Mouse (Mus musculus) lung, embryonic 15.5 days (tissue): ENCODE measurements at regions not wholly inside any gene's neighbourhood (a gene's known extent, or its start where the extent isn't known, plus 50 kb on each side); places are given as distances from the start of the nearest gene placed in this dataset.
"Not testable (repeated sequence)": the region's sequence is repeated elsewhere in the genome, so short reads cannot be mapped to it uniquely, and the experiment has no call there.

Experiments
- ATAC-seq: fragments of 200-750 bp; cut with Nextera tagmentation; 2 replicates; pipeline ENCODE4 v1.8.0; 2017; ENCODE audit warnings: moderate number of reproducible peaks, borderline replicate concordance; ENCODE audit not compliant: low FRiP score, low TSS enrichment; ENCODE audit errors: extremely low read depth
- H3K27ac ChIP-seq: fragments of 300-500 bp; sonication (generic); 2 replicates; pipeline ENCODE4 v1.5.1; 2015; ENCODE audit warnings: moderate library complexity, mild to moderate bottlenecking, inconsistent platforms
- H3K27me3 ChIP-seq: fragments of 300-500 bp; sonication (generic); 2 replicates; pipeline ENCODE4 v1.6.1; 2015; ENCODE audit warnings: inconsistent platforms
- H3K36me3 ChIP-seq: fragments of 300-500 bp; sonication (generic); 2 replicates; pipeline ENCODE4 v1.6.1; 2015; ENCODE audit warnings: inconsistent platforms
- H3K4me1 ChIP-seq: fragments of 300-500 bp; sonication (generic); 2 replicates; pipeline ENCODE4 v1.6.1; 2015; ENCODE audit warnings: inconsistent platforms
- H3K4me2 ChIP-seq: fragments of 300-500 bp; sonication (generic); 2 replicates; pipeline ENCODE4 v1.6.1; 2015; ENCODE audit warnings: inconsistent platforms, mild to moderate bottlenecking, moderate library complexity
- H3K4me3 ChIP-seq: fragments of 300-500 bp; sonication (generic); 2 replicates; pipeline ENCODE4 v1.5.1; 2015; ENCODE audit warnings: mild to moderate bottlenecking, inconsistent platforms
- H3K9ac ChIP-seq: fragments of 300-500 bp; sonication (generic); 2 replicates; pipeline ENCODE4 v1.6.1; 2015; ENCODE audit warnings: inconsistent platforms
- H3K9me3 ChIP-seq: fragments of 300-500 bp; sonication (generic); 2 replicates; pipeline ENCODE4 v1.6.1; 2016; ENCODE audit warnings: inconsistent platforms
- WGBS: fragments of 180-500 bp; shearing (Covaris S2); methylation state at CpG from one replicate; pipeline ENCODE4 v1.1.7; 2015; 5-methylcytosine and 5-hydroxymethylcytosine counted together

GRCm38 (mm10) chr1:177346540-177346939, 88.5 kb upstream of the Akt3 start:
- Histone ChIP-seq H3K27ac (no peak overlapping the region), H3K4me3 (no peak overlapping the region), H3K4me2 (no peak overlapping the region), H3K27me3 (no peaks in the 10 kb centered on the region), H3K4me1 (no peaks in the 10 kb centered on the region), H3K9me3 (no peaks in the 10 kb centered on the region), H3K9ac (no peak overlapping the region), H3K36me3 (no peaks in the 10 kb centered on the region)
- no peak for ATAC-seq
- 54% methylated on average over 6 of the region's 6 CpGs for WGBS

DNA sequence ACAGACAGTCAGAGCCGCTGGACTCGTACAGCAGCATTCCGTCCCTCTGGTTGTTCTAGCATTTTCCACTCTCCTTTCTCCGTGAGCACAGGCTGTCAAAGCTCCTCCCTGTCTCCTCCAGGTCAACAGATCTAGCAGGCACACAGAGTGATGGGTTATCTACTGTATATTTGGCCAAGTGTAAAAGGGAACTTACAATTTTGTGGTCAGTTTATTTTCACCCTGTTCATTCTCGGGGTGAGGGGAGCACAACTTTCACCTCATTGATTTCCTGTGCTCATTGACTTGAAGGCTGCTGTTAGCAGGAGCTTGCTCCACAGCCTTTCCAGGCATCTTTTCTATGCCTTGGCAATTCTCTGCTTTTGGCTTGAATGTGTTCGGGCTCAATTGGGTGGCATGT, 87.5 kb upstream of the Akt3 start:
- Histone ChIP-seq H3K9me3 (no peaks in the 10 kb centered on the region), H3K27ac (no peak overlapping the region), H3K4me3 (no peak overlapping the region), H3K9ac (no peak overlapping the region), H3K4me1 (no peaks in the 10 kb centered on the region), H3K27me3 (no peaks in the 10 kb centered on the region), H3K4me2 (no peak overlapping the region), H3K36me3 (no peaks in the 10 kb centered on the region)
- WGBS: 64% methylated on average over 6 of the region's 6 CpGs
- ATAC-seq: no peak

GRCm38 (mm10) chr1:177343949-177344348, 85.9 kb upstream of the Akt3 start:
- ATAC-seq: no peak
- 77% methylated on average over 4 of the region's 4 CpGs for WGBS
- H3K9me3 ChIP-seq: no peaks in the 10 kb centered on the region

DNA sequence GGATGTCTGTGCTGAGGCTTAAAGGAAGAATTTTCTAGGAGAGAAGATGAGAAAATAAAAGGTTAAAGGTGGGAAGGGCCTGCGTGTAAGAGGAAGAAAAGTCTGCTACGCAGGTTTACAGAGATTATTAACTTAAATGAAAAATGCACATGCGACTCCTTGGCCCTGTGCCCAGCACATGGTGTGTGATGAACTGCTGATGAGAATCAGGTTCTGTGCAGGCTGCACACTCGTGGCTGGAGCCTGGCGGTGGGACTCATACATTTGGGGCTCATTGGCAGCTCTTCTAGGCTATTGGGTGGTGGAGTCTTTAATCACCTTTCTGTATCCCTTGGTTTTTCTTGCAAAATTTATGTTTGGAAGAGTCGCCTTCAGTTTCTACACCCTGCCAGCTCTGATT, 85.1 kb upstream of the Akt3 start:
- H3K9me3 ChIP-seq: no peaks in the 10 kb centered on the region
- ATAC-seq: no peak
- H3K4me3 ChIP-seq: no peak overlapping the region
- no peaks in the 10 kb centered on the region for H3K36me3 ChIP-seq
- no peak overlapping the region for H3K4me2 ChIP-seq
- H3K4me1 ChIP-seq: peaks cover 7% of the 10 kb centered on the region; the same call in 1 of the 2 replicates
- 11% methylated on average over 6 of the region's 6 CpGs for WGBS
- no peaks in the 10 kb centered on the region for H3K27me3 ChIP-seq
- H3K27ac ChIP-seq: no peak overlapping the region
- no peak overlapping the region for H3K9ac ChIP-seq

More at GRCm38 (mm10) chr1:177343949-177344348, 85.9 kb upstream of the Akt3 start:
- H3K4me2 ChIP-seq: no peak overlapping the region
- H3K9ac ChIP-seq: no peak overlapping the region
- H3K36me3 ChIP-seq: no peaks in the 10 kb centered on the region
- peaks cover 2% of the 10 kb centered on the region; the same call in 1 of the 2 replicates for H3K4me1 ChIP-seq
- no peak overlapping the region for H3K4me3 ChIP-seq
- no peaks in the 10 kb centered on the region for H3K27me3 ChIP-seq
- H3K27ac ChIP-seq: no peak overlapping the region

DNA sequence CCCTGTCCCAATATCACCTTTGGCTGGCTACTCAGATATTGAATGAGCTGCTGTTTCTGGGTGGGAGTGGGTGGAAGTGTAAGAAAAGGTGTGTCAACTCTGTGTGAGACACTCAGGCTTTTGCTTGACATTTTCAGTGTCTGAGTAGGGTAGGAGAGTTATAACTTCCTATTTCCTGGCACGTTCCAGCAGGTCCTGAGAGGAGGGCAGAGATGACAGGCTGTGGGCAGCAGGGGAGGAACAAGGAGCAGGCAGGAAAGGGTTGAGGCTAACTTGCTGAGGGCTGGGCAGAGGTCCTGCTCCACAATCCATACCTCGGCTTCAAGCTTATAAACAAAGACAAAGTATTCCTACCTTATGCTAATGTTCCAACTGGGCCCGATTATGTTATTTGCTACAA, 82.2 kb upstream of the Akt3 start:
- no peak overlapping the region for H3K4me3 ChIP-seq
- H3K4me1 ChIP-seq: peaks cover 14% of the 10 kb centered on the region; the same call in 1 of the 2 replicates
- no peaks in the 10 kb centered on the region for H3K36me3 ChIP-seq
- H3K9ac ChIP-seq: no peak overlapping the region
- H3K27me3 ChIP-seq: no peaks in the 10 kb centered on the region
- 58% methylated on average over 3 of the region's 3 CpGs for WGBS
- H3K9me3 ChIP-seq: no peaks in the 10 kb centered on the region
- no peak overlapping the region for H3K4me2 ChIP-seq
- no peak overlapping the region for H3K27ac ChIP-seq
- ATAC-seq: no peak

GRCm38 (mm10) chr1:177339207-177339787, 81.3 kb upstream of the Akt3 start:
- peak overlapping the region; percentile 47 for H3K4me3 ChIP-seq
- peak overlapping the region; percentile 84 for H3K27ac ChIP-seq
- not testable (repeated sequence) for ATAC-seq, H3K36me3 ChIP-seq, H3K9me3 ChIP-seq, H3K27me3 ChIP-seq
- WGBS: 59% methylated on average over 12 of the region's 13 CpGs
- H3K4me2 ChIP-seq: peak overlapping the region; percentile 80
- peaks cover 14% of the 10 kb centered on the region; the same call in 1 of the 2 replicates for H3K4me1 ChIP-seq
- H3K9ac ChIP-seq: peak overlapping the region; percentile 38; the same call in 1 of the 2 replicates

- WGBS: 5% methylated on average over 32 of the region's 32 CpGs
- Histone ChIP-seq H3K27me3 (no peaks in the 10 kb centered on the region), H3K4me2 (peak overlapping the region; percentile 80), H3K4me3 (peak overlapping the region; percentile 47), H3K4me1 (peaks cover 14% of the 10 kb centered on the region; the same call in 1 of the 2 replicates), H3K9ac (peak overlapping the region; percentile 38), H3K9me3 (no peaks in the 10 kb centered on the region), H3K27ac (peak overlapping the region; percentile 84), H3K36me3 (no peaks in the 10 kb centered on the region)
- peak; percentile 74 for ATAC-seq
These were observed 80.6 kb upstream of the Akt3 start for GRCm38 (mm10) chr1:177338466-177339206.

- ATAC-seq: no peak
- no peaks in the 10 kb centered on the region for H3K36me3 ChIP-seq
- no peaks in the 10 kb centered on the region for H3K9me3 ChIP-seq
- H3K9ac ChIP-seq: no peak overlapping the region
- H3K4me1 ChIP-seq: peaks cover 14% of the 10 kb centered on the region; the same call in 1 of the 2 replicates
- H3K4me3 ChIP-seq: no peak overlapping the region
- H3K27me3 ChIP-seq: no peaks in the 10 kb centered on the region
- 0 out of 2 replicates have a peak overlapping the region, but pooled peaks have one; percentile 84 for H3K27ac ChIP-seq
- H3K4me2 ChIP-seq: no peak overlapping the region
These were observed 79.8 kb upstream of the Akt3 start for GRCm38 (mm10) chr1:177337756-177338155.

- H3K4me1 ChIP-seq: peaks cover 14% of the 10 kb centered on the region; the same call in 1 of the 2 replicates
- H3K4me3 ChIP-seq: no peak overlapping the region
- no peak overlapping the region for H3K27ac ChIP-seq
- no peaks in the 10 kb centered on the region for H3K27me3 ChIP-seq
- no peaks in the 10 kb centered on the region for H3K9me3 ChIP-seq
- ATAC-seq: no peak
- no peak overlapping the region for H3K4me2 ChIP-seq
- WGBS: 84% methylated on average over 4 of the region's 4 CpGs
- H3K9ac ChIP-seq: no peak overlapping the region
- H3K36me3 ChIP-seq: no peaks in the 10 kb centered on the region
These were observed 79.1 kb upstream of the Akt3 start for GRCm38 (mm10) chr1:177337141-177337540.

DNA sequence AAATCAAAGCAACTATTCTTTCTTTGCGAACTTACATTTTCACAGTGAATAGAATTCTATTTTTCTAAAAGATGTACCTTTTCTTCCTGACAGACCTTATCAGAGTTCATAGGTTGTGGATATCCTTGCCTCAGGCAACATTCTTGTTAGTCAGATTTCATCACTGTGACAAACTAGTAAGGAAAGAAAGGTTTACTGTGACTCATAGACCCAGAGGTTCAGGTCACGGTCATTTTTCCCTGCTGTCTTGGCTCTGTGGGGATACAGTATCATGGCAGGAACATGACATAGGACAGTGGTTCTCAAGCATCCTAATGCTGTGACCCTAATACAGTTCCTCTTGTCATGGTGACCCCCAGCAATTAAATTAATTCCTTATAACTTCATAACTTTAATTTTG, 78.4 kb upstream of the Akt3 start:
- H3K9me3 ChIP-seq: no peaks in the 10 kb centered on the region
- H3K4me3 ChIP-seq: no peak overlapping the region
- H3K36me3 ChIP-seq: no peaks in the 10 kb centered on the region
- ATAC-seq: no peak
- no peak overlapping the region for H3K4me2 ChIP-seq
- H3K27ac ChIP-seq: no peak overlapping the region
- WGBS: 87% methylated on average over 2 of the region's 2 CpGs
- peaks cover 14% of the 10 kb centered on the region; the same call in 1 of the 2 replicates for H3K4me1 ChIP-seq
- H3K27me3 ChIP-seq: no peaks in the 10 kb centered on the region
- H3K9ac ChIP-seq: no peak overlapping the region

DNA sequence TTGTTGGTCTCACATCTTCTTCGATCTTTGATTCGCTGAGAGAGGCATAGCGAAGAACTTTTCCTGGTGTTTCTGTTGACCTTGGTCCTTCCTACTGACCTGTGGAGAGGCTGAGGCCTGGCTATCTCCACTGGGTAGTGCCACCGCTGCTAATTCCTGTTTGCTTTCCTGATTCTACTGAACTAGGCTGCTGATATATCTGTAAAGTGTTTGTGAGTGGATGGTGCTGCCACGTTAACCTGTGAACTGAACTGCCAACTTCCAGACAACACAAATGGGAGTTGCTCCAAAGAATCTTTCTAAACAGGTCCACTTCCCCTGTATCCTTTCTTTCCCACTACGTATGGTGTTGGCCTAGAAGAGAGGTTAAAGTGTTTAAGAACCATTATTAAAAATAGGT, 78.0 kb upstream of the Akt3 start:
- Histone ChIP-seq H3K27ac (no peak overlapping the region), H3K4me1 (peaks cover 14% of the 10 kb centered on the region; the same call in 1 of the 2 replicates), H3K9ac (no peak overlapping the region), H3K4me2 (no peak overlapping the region), H3K4me3 (no peak overlapping the region), H3K36me3 (no peaks in the 10 kb centered on the region), H3K27me3 (no peaks in the 10 kb centered on the region), H3K9me3 (no peaks in the 10 kb centered on the region)
- WGBS: 84% methylated on average over 6 of the region's 6 CpGs
- ATAC-seq: no peak

GRCm38 (mm10) chr1:177323366-177323765, 65.4 kb upstream of the Akt3 start:
- Histone ChIP-seq H3K9ac (no peak overlapping the region), H3K4me3 (peak overlapping the region; percentile 46; the same call in 1 of the 2 replicates), H3K9me3 (no peaks in the 10 kb centered on the region), H3K27me3 (no peaks in the 10 kb centered on the region), H3K27ac (no peak overlapping the region), H3K4me1 (peaks cover 3% of the 10 kb centered on the region; the same call in 1 of the 2 replicates), H3K36me3 (no peaks in the 10 kb centered on the region), H3K4me2 (peak overlapping the region; percentile 89)
- ATAC-seq: no peak
- 71% methylated on average over 4 of the region's 4 CpGs for WGBS
